Mouse (Mus musculus): ENCODE results near the gene Slc37a3.

The Slc37a3 gene

GRCm38 (mm10) chr6:39297079-39297478, 80.4 kb downstream of the Slc37a3 start:
- no peaks in the 10 kb centered on the region for H3K9me3 ChIP-seq (ENCODE audit: low read length)
- no peak overlapping the region for H3K4me3 ChIP-seq (replicated peaks; ENCODE audit: low read length)
- no peaks in the 10 kb centered on the region for H3K27me3 ChIP-seq (ENCODE audit: insufficient read depth, low read length)
- TF ChIP-seq CTCF (conservative IDR thresholded peaks at IDR 0.05; ENCODE audit: low read length) (no peak), NANOG (IDR thresholded peaks at IDR 0.05; ENCODE audit: borderline replicate concordance, low read length) (no peak), POU5F1 (IDR thresholded peaks at IDR 0.05; ENCODE audit: borderline replicate concordance, low read length) (no peak)
- H3K4me1 ChIP-seq (replicated peaks; ENCODE audit: low read depth, low read length): peaks cover 41% of the 10 kb centered on the region
- H3K36me3 ChIP-seq (ENCODE audit: insufficient read depth, low read length): no peaks in the 10 kb centered on the region

- Histone ChIP-seq H3K9me3 (ENCODE audit: low read length) (no peaks in the 10 kb centered on the region), H3K4me1 (replicated peaks; ENCODE audit: low read depth, low read length) (peaks cover 39% of the 10 kb centered on the region), H3K27me3 (ENCODE audit: insufficient read depth, low read length) (no peaks in the 10 kb centered on the region), H3K36me3 (ENCODE audit: insufficient read depth, low read length) (no peaks in the 10 kb centered on the region), H3K4me3 (replicated peaks; ENCODE audit: low read length) (no peak overlapping the region)
- TF ChIP-seq NANOG (IDR thresholded peaks at IDR 0.05; ENCODE audit: borderline replicate concordance, low read length) (no peak), POU5F1 (IDR thresholded peaks at IDR 0.05; ENCODE audit: borderline replicate concordance, low read length) (no peak), CTCF (conservative IDR thresholded peaks at IDR 0.05; ENCODE audit: low read length) (no peak)
Observed at GRCm38 (mm10) chr6:39296474-39296873, 81.0 kb downstream of the Slc37a3 start.

- no peaks in the 10 kb centered on the region for H3K36me3 ChIP-seq (ENCODE audit: insufficient read depth, low read length)
- peaks cover 33% of the 10 kb centered on the region for H3K4me1 ChIP-seq (replicated peaks; ENCODE audit: low read depth, low read length)
- H3K4me3 ChIP-seq (replicated peaks; ENCODE audit: low read length): 0 out of 2 replicates have a peak overlapping the region, but pooled peaks have one; percentile 13
- no peaks in the 10 kb centered on the region for H3K27me3 ChIP-seq (ENCODE audit: insufficient read depth, low read length)
- no peaks in the 10 kb centered on the region for H3K9me3 ChIP-seq (ENCODE audit: low read length)
- TF ChIP-seq NANOG (IDR thresholded peaks at IDR 0.05; ENCODE audit: borderline replicate concordance, low read length): no peak
- TF ChIP-seq POU5F1 (IDR thresholded peaks at IDR 0.05; ENCODE audit: borderline replicate concordance, low read length): peak; percentile 20; the same call in 1 of the 2 replicates
- no peak for TF ChIP-seq CTCF (conservative IDR thresholded peaks at IDR 0.05; ENCODE audit: low read length)
Observed at GRCm38 (mm10) chr6:39295727-39296411, 81.6 kb downstream of the Slc37a3 start.

- H3K4me3 ChIP-seq (replicated peaks; ENCODE audit: low read length): no peak overlapping the region
- H3K9me3 ChIP-seq (ENCODE audit: low read length): no peaks in the 10 kb centered on the region
- H3K27me3 ChIP-seq (ENCODE audit: insufficient read depth, low read length): no peaks in the 10 kb centered on the region
- H3K36me3 ChIP-seq (ENCODE audit: insufficient read depth, low read length): peaks cover 4% of the 10 kb centered on the region; the same call in 1 of the 2 replicates
- H3K4me1 ChIP-seq (replicated peaks; ENCODE audit: low read depth, low read length): peaks cover 34% of the 10 kb centered on the region
- no peak for TF ChIP-seq NANOG (IDR thresholded peaks at IDR 0.05; ENCODE audit: borderline replicate concordance, low read length)
Observed at GRCm38 (mm10) chr6:39289721-39290120, 87.8 kb downstream of the Slc37a3 start.

- H3K9me3 ChIP-seq (ENCODE audit: low read length): no peaks in the 10 kb centered on the region
- no peak for TF ChIP-seq POU5F1 (IDR thresholded peaks at IDR 0.05; ENCODE audit: borderline replicate concordance, low read length)
- no peak for TF ChIP-seq NANOG (IDR thresholded peaks at IDR 0.05; ENCODE audit: borderline replicate concordance, low read length)
- TF ChIP-seq CTCF (conservative IDR thresholded peaks at IDR 0.05; ENCODE audit: low read length): no peak
- no peak overlapping the region for H3K4me3 ChIP-seq (replicated peaks; ENCODE audit: low read length)
- H3K4me1 ChIP-seq (replicated peaks; ENCODE audit: low read depth, low read length): peaks cover 41% of the 10 kb centered on the region
- H3K27me3 ChIP-seq (ENCODE audit: insufficient read depth, low read length): no peaks in the 10 kb centered on the region
- peaks cover 4% of the 10 kb centered on the region; the same call in 1 of the 2 replicates for H3K36me3 ChIP-seq (ENCODE audit: insufficient read depth, low read length)
Observed at GRCm38 (mm10) chr6:39287782-39288181, 89.7 kb downstream of the Slc37a3 start.

- peaks cover 40% of the 10 kb centered on the region for H3K4me1 ChIP-seq (replicated peaks; ENCODE audit: low read depth, low read length)
- no peak overlapping the region for H3K4me3 ChIP-seq (replicated peaks; ENCODE audit: low read length)
- H3K27me3 ChIP-seq (ENCODE audit: insufficient read depth, low read length): no peaks in the 10 kb centered on the region
- no peaks in the 10 kb centered on the region for H3K9me3 ChIP-seq (ENCODE audit: low read length)
- H3K36me3 ChIP-seq (ENCODE audit: insufficient read depth, low read length): peaks cover 4% of the 10 kb centered on the region; the same call in 1 of the 2 replicates
- no peak for TF ChIP-seq POU5F1 (IDR thresholded peaks at IDR 0.05; ENCODE audit: borderline replicate concordance, low read length)
- TF ChIP-seq NANOG (IDR thresholded peaks at IDR 0.05; ENCODE audit: borderline replicate concordance, low read length): no peak
- TF ChIP-seq CTCF (conservative IDR thresholded peaks at IDR 0.05; ENCODE audit: low read length): no peak
Observed at GRCm38 (mm10) chr6:39286732-39287083, 90.8 kb downstream of the Slc37a3 start.

GRCm38 (mm10) chr6:39286053-39286731, 91.3 kb downstream of the Slc37a3 start:
- Histone ChIP-seq H3K36me3 (ENCODE audit: insufficient read depth, low read length) (peaks cover 4% of the 10 kb centered on the region; the same call in 1 of the 2 replicates), H3K4me1 (replicated peaks; ENCODE audit: low read depth, low read length) (peaks cover 37% of the 10 kb centered on the region), H3K9me3 (ENCODE audit: low read length) (no peaks in the 10 kb centered on the region), H3K27me3 (ENCODE audit: insufficient read depth, low read length) (no peaks in the 10 kb centered on the region), H3K4me3 (replicated peaks; ENCODE audit: low read length) (no peak overlapping the region)
- TF ChIP-seq NANOG (IDR thresholded peaks at IDR 0.05; ENCODE audit: borderline replicate concordance, low read length) (no peak), POU5F1 (IDR thresholded peaks at IDR 0.05; ENCODE audit: borderline replicate concordance, low read length) (no peak), CTCF (conservative IDR thresholded peaks at IDR 0.05; ENCODE audit: low read length) (no peak)

- no peaks in the 10 kb centered on the region for H3K27me3 ChIP-seq (ENCODE audit: insufficient read depth, low read length)
- no peak overlapping the region for H3K4me3 ChIP-seq (replicated peaks; ENCODE audit: low read length)
- H3K9me3 ChIP-seq (ENCODE audit: low read length): no peaks in the 10 kb centered on the region
- H3K4me1 ChIP-seq (replicated peaks; ENCODE audit: low read depth, low read length): peaks cover 37% of the 10 kb centered on the region
- H3K36me3 ChIP-seq (ENCODE audit: insufficient read depth, low read length): peaks cover 4% of the 10 kb centered on the region; the same call in 1 of the 2 replicates
- no peak for TF ChIP-seq NANOG (IDR thresholded peaks at IDR 0.05; ENCODE audit: borderline replicate concordance, low read length)
- no peak for TF ChIP-seq POU5F1 (IDR thresholded peaks at IDR 0.05; ENCODE audit: borderline replicate concordance, low read length)
- TF ChIP-seq CTCF (conservative IDR thresholded peaks at IDR 0.05; ENCODE audit: low read length): no peak
Observed at GRCm38 (mm10) chr6:39284836-39285235, 92.6 kb downstream of the Slc37a3 start.
